Mouse (Mus musculus) NIH3T3 (cell line): ENCODE data around the gene A26c2.

Source experiments
- DNase-seq: peaks from one replicate; pipeline ENCODE4 v3.0.0-alpha.2; 2012; ENCODE audit warnings: low read depth

A26c2 gene

GRCm38 (mm10) chr7:62823573-62823972, at the start of gene A26c2:
A26c2 (minus strand) TSS chr7:62823673.
- no peak for DNase-seq

GRCm38 (mm10) chr7:62851471-62851870, 28.0 kb upstream of the A26c2 start:
- DNase-seq, result no peak
